Mouse (Mus musculus) small intestine, adult 2 months (tissue): ENCODE results near the gene Prrc2b. TPM values are rescaled to one million over a fixed set of nuclear protein-coding genes. Genes with fewer than 3 reads are reported as not detected.

Experiments used
- H3K27ac ChIP-seq: fragments of 200-500 bp; 2 replicates; pipeline ENCODE4 v1.5.1; 2012; ENCODE audit warnings: low read depth, low read length, control low read depth, inconsistent platforms; ENCODE audit not compliant: insufficient read depth
- H3K27me3 ChIP-seq: fragments of 200-500 bp; 2 replicates; pipeline ENCODE4 v1.6.1; 2012; ENCODE audit warnings: mild to moderate bottlenecking, moderate library complexity, low read length, inconsistent platforms; ENCODE audit not compliant: control insufficient read depth, insufficient read depth
- H3K36me3 ChIP-seq: fragments of 200-500 bp; 2 replicates; pipeline ENCODE4 v1.6.1; 2012; ENCODE audit warnings: mild to moderate bottlenecking, low read length, control low read depth, inconsistent platforms; ENCODE audit not compliant: control insufficient read depth, insufficient read depth
- H3K4me1 ChIP-seq: fragments of 200-500 bp; 2 replicates; pipeline ENCODE4 v1.6.1; 2012; ENCODE audit warnings: low read length, inconsistent platforms, mixed read lengths; ENCODE audit not compliant: control insufficient read depth, insufficient read depth, insufficient read length
- H3K4me3 ChIP-seq: fragments of 200-500 bp; 2 replicates; pipeline ENCODE4 v1.5.1; 2012; ENCODE audit warnings: low read depth, mild to moderate bottlenecking, control low read depth, inconsistent platforms, low read length, moderate library complexity
- CTCF ChIP-seq: fragments of 200-500 bp; IDR thresholded peaks from 2 replicates; pipeline ENCODE4 v1.5.1; 2012; ENCODE audit warnings: low read depth, mild to moderate bottlenecking, control low read depth, inconsistent platforms, low read length, moderate library complexity, mixed read lengths; ENCODE audit not compliant: insufficient replicate concordance, insufficient read length; ENCODE audit errors: extremely low read depth
- POLR2A ChIP-seq: fragments of 200-500 bp; IDR thresholded peaks from 2 replicates; pipeline ENCODE4 v1.6.1; 2012; ENCODE audit warnings: low read depth, mild to moderate bottlenecking, control low read depth, inconsistent platforms, low read length, moderate library complexity
- WGBS: fragments of 180-500 bp; shearing (Covaris S2); methylation state at CpG from one replicate; pipeline ENCODE4 v1.1.7; 2018; 5-methylcytosine and 5-hydroxymethylcytosine counted together
- polyA plus RNA-seq: library from polyadenylated mRNA; depleted of rRNA; stranded (reverse); fragments of >200 nt; gene quantifications from 2 replicates; pipeline ENCODE4 v1.2.3, GENCODE M21; 2012

The Prrc2b gene
- polyA plus RNA-seq, 1 experiment = 23.4 TPM

DNA sequence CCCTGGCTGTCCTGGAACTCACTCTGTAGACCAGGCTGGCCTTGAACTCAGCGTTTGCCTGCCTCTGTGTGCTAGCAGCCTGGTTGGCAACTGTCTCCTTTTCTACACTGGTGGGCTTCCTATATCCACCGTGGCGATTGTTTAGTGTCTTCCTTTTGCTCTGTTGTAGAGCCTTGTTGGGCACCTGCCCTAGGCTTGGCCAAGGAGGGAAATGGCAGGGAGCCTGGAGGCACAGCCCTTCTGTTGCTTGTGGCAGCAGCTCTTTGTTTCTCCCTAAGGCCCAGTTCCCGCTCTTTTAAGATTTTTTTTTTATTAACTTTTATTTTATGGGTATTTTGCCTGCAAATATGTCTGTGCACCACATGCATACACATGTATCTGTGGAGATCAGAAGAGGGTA, 49.2 kb downstream of the Prrc2b start:
- Histone ChIP-seq H3K27me3 (no peaks in the 10 kb centered on the region), H3K36me3 (peaks cover 78% of the 10 kb centered on the region), H3K27ac (no peak overlapping the region), H3K4me3 (no peak overlapping the region), H3K4me1 (no peaks in the 10 kb centered on the region)
- WGBS = 93% methylated on average over 4 of the region's 4 CpGs
- TF ChIP-seq CTCF (no peak), POLR2A (no peak)

DNA sequence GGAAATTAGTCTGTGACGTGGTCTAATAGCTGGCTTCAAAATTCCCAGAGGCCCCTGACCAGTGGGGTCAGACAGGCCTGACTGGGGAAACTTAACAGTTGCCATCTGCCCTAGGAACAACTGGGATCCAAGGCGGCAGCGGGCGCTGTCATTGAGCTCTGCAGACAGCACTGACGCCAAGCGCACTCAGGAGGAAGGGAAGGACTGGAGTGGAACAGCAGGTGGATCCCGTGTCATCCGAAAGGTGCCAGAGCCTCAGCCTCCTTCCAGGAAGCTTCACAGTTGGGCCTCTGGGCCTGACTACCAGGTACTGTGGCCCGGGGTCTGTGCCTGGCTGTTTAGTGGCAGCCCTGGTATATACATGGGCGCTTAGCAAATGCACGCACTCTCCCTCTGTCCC, 49.8 kb downstream of the Prrc2b start:
- WGBS = 91% methylated on average over 11 of the region's 11 CpGs
- TF ChIP-seq POLR2A = no peak
- TF ChIP-seq CTCF = no peak
- H3K27ac ChIP-seq = no peak overlapping the region
- H3K4me3 ChIP-seq = no peak overlapping the region
- H3K27me3 ChIP-seq = no peaks in the 10 kb centered on the region
- no peaks in the 10 kb centered on the region for H3K4me1 ChIP-seq
- H3K36me3 ChIP-seq = peaks cover 78% of the 10 kb centered on the region

DNA sequence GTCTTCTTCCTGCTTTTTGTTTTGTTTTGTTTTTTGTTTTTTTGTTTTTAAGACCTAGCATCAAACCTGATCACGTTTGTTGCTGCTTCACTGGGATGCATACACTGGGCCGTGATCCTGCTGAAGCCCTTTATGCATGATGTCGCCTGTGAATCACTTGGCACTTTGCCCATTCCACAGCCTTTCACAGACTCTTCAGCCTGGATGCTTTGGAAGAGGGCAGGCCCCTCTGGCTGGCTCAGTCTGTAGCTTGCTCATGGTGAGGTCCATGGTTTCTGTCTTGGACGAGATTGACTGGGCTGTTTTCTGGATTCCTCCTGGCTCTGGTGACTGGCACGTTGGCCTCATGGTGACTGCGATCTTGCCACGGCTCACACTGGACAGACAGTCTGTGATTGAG, 50.6 kb downstream of the Prrc2b start:
- Histone ChIP-seq H3K4me3 (no peak overlapping the region), H3K27ac (no peak overlapping the region), H3K27me3 (no peaks in the 10 kb centered on the region), H3K36me3 (peaks cover 80% of the 10 kb centered on the region), H3K4me1 (no peaks in the 10 kb centered on the region)
- TF ChIP-seq CTCF (no peak), POLR2A (no peak)
- 75% methylated on average over 7 of the region's 7 CpGs for WGBS

DNA sequence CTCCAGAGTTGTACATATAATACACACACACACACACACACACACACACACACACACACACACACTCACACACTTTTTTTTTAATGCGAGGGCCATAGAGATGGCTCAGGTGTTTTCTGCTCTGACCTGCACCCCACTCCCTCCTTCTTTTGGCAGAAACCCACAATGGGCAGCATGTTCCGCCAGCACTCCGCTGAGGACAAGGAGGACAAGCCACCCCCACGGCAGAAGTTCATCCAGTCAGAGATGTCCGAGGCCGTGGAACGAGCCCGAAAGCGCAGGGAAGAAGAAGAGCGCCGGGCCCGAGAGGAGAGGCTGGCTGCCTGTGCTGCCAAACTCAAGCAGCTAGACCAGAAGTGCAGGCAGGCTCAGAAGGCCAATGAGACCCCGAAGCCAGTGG, 53.0 kb downstream of the Prrc2b start:
- Histone ChIP-seq H3K4me3 (no peak overlapping the region), H3K36me3 (peaks cover 82% of the 10 kb centered on the region)
- TF ChIP-seq POLR2A (no peak), CTCF (no peak)

DNA sequence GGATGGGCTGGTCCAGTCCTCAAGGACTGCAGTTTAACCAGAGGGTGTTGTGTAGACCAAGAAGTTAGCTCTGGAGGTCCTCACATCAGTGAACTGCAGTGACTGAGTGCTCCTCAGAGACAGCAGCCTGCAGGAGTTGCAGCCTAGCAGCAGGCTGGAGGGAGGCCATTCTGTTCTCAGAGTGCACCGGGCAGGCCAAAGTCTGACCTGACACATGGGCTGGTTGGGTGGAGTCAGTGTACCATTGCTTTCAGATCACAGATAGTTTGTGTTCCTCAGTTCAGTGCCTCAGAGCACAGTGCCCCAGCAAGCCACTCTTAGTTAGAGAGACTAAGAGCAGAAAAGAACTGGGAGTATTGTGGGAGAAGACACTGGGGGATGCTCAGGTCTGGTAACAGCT, 56.8 kb downstream of the Prrc2b start:
- H3K4me1 ChIP-seq = peaks cover 4% of the 10 kb centered on the region; the same call in 1 of the 2 replicates
- TF ChIP-seq POLR2A = no peak
- no peak for TF ChIP-seq CTCF
- peaks cover 74% of the 10 kb centered on the region for H3K36me3 ChIP-seq
- no peaks in the 10 kb centered on the region for H3K27me3 ChIP-seq
- H3K4me3 ChIP-seq = no peak overlapping the region
- 48% methylated on average over 1 of the region's 1 CpGs for WGBS
- H3K27ac ChIP-seq = no peak overlapping the region

More for the DNA sequence above, 53.0 kb downstream of the Prrc2b start:
- Histone ChIP-seq H3K4me1 (peaks cover 4% of the 10 kb centered on the region; the same call in 1 of the 2 replicates), H3K27me3 (no peaks in the 10 kb centered on the region), H3K27ac (no peak overlapping the region)
- 91% methylated on average over 13 of the region's 13 CpGs for WGBS

DNA sequence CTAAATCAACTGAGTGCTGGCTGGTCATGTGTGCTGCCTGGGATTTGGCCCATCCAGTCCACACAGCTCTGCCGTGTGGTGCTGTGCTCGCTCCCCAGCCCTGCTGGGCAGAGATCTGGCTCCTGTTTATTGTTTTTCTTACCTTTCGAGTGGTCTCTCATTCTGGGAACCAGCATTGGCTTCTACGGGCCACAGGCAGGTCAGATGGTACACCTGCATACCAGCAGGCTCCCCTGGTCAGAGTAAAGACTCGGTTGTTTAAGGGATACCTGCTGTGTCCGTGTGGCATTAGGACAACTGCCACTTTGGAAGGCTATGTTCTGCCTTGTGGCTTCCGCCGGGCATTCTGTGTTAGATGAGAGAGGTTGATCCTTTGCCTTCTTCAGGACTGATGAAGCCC, 60.8 kb downstream of the Prrc2b start:
- no peak overlapping the region for H3K27ac ChIP-seq
- TF ChIP-seq CTCF (no peak), POLR2A (no peak)
- H3K36me3 ChIP-seq = peaks cover 73% of the 10 kb centered on the region
- no peaks in the 10 kb centered on the region for H3K27me3 ChIP-seq
- 91% methylated on average over 8 of the region's 8 CpGs for WGBS
- peaks cover 4% of the 10 kb centered on the region; the same call in 1 of the 2 replicates for H3K4me1 ChIP-seq
- no peak overlapping the region for H3K4me3 ChIP-seq

DNA sequence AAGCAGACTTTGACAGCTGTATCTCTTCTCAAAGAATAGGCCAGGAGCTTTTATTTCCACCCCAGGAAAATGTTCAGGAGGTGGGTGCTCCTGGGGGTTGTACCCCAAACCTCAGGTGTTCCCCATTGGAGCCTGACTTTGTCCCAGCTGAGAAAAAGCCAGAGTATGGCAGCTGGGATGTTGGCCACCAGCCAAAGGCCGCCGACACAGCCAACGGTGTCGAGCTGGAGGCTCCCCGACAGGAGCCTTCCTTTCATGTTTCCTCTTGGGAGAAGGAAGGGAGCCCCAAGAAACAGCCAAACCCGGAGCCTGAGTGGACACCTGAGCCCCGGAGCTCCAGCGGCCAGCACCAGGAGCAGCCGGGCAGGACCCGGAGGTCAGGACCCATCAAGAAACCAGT, 62.1 kb downstream of the Prrc2b start:
- no peak overlapping the region for H3K4me3 ChIP-seq
- no peaks in the 10 kb centered on the region for H3K27me3 ChIP-seq
- no peak for TF ChIP-seq CTCF
- no peak for TF ChIP-seq POLR2A
- H3K4me1 ChIP-seq = no peaks in the 10 kb centered on the region
- 49% methylated on average over 10 of the region's 10 CpGs for WGBS
- peaks cover 75% of the 10 kb centered on the region for H3K36me3 ChIP-seq
- no peak overlapping the region for H3K27ac ChIP-seq
